Mouse (Mus musculus) ES-E14 (cell line): Measurements from ENCODE around the gene Lancl2. TPM values are rescaled to one million over a fixed set of nuclear protein-coding genes. Genes with fewer than 3 reads are reported as not detected.

Experiments used
- DNase-seq: peaks from one replicate; pipeline ENCODE4 v3.0.0-alpha.2; 2013; ENCODE audit warnings: low read depth, low spot score
- H3K27ac ChIP-seq: 2 replicates; pipeline ENCODE4 v1.5.1; 2012; ENCODE audit warnings: low read depth, mild to moderate bottlenecking, low read length, moderate library complexity, mixed read lengths; ENCODE audit not compliant: poor library complexity, insufficient read depth, severe bottlenecking
- H3K36me3 ChIP-seq: 2 replicates; pipeline ENCODE4 v1.6.1; 2012; ENCODE audit warnings: mild to moderate bottlenecking, low read length, moderate library complexity, mixed read lengths; ENCODE audit not compliant: control insufficient read depth, poor library complexity, insufficient read depth, severe bottlenecking
- H3K4me1 ChIP-seq, 2 experiments: fragments of 150-350 bp in 1 of 2; sonication (generic) in 1 of 2; 2 replicates each; pipeline ENCODE4 v1.6.1; 2012; ENCODE audit warnings: low read length in 2 of 2, mild to moderate bottlenecking in 1 of 2, mixed read lengths in 1 of 2; ENCODE audit not compliant: control insufficient read depth in 2 of 2, insufficient read depth in 2 of 2, poor library complexity in 1 of 2
- H3K4me3 ChIP-seq, 2 experiments: fragments of 150-350 bp in 1 of 2; sonication (generic) in 1 of 2; 2 replicates each; pipeline ENCODE4 v1.5.1; 2012; ENCODE audit warnings: low read length in 2 of 2, low read depth in 1 of 2, mild to moderate bottlenecking in 1 of 2, mixed read lengths in 1 of 2; ENCODE audit not compliant: insufficient read depth in 1 of 2, poor library complexity in 1 of 2, severe bottlenecking in 1 of 2
- H3K9ac ChIP-seq: 2 replicates; pipeline ENCODE4 v1.6.1; 2012; ENCODE audit warnings: low read depth, mild to moderate bottlenecking, low read length, mixed read lengths; ENCODE audit not compliant: poor library complexity, insufficient read depth, severe bottlenecking
- H3K9me3 ChIP-seq: fragments of 150-350 bp; sonication (generic); 2 replicates; pipeline ENCODE4 v1.6.1; 2012; ENCODE audit warnings: low read depth, mild to moderate bottlenecking, low read length; ENCODE audit not compliant: control insufficient read depth, insufficient read depth
- CHD2 ChIP-seq: IDR thresholded peaks from 2 replicates; pipeline ENCODE4 v1.6.1; 2014; ENCODE audit warnings: mild to moderate bottlenecking, low read depth, low read length, inconsistent platforms
- HCFC1 ChIP-seq: IDR thresholded peaks from 2 replicates; pipeline ENCODE4 v1.6.1; 2012; ENCODE audit warnings: low read length, inconsistent platforms, borderline replicate concordance; ENCODE audit not compliant: insufficient read depth
- MAFK ChIP-seq: IDR thresholded peaks from 2 replicates; pipeline ENCODE4 v1.6.1; 2014; ENCODE audit warnings: mild to moderate bottlenecking, low read depth, low read length, inconsistent platforms; ENCODE audit not compliant: insufficient read depth
- ZC3H11A ChIP-seq: IDR thresholded peaks from 2 replicates; pipeline ENCODE4 v1.6.1; 2012; ENCODE audit warnings: low read depth, mild to moderate bottlenecking, inconsistent platforms, low read length, borderline replicate concordance
- ZNF384 ChIP-seq: IDR thresholded peaks from 2 replicates; pipeline ENCODE4 v1.6.1; 2012; ENCODE audit warnings: low read depth, low read length, inconsistent platforms
- in situ Hi-C, 2 experiments: fragments of 600-800 bp; cut with MboI; formaldehyde crosslinking; loops; one replicate each; pipeline ENCODE4 v1.15.1; 2025; ENCODE audit warnings: low sequenced_read_pairs in 2 of 2, inconsistent platforms in 1 of 2; ENCODE audit not compliant: unreplicated experiment in 2 of 2
- total RNA-seq: library from RNA; depleted of rRNA; stranded (reverse); fragments of 300-350 nt; gene quantifications from 2 replicates; pipeline ENCODE4 v1.2.3, GENCODE M21; 2012

Gene Lancl2
- total RNA-seq, 1 experiment, result 13.6 TPM

DNA sequence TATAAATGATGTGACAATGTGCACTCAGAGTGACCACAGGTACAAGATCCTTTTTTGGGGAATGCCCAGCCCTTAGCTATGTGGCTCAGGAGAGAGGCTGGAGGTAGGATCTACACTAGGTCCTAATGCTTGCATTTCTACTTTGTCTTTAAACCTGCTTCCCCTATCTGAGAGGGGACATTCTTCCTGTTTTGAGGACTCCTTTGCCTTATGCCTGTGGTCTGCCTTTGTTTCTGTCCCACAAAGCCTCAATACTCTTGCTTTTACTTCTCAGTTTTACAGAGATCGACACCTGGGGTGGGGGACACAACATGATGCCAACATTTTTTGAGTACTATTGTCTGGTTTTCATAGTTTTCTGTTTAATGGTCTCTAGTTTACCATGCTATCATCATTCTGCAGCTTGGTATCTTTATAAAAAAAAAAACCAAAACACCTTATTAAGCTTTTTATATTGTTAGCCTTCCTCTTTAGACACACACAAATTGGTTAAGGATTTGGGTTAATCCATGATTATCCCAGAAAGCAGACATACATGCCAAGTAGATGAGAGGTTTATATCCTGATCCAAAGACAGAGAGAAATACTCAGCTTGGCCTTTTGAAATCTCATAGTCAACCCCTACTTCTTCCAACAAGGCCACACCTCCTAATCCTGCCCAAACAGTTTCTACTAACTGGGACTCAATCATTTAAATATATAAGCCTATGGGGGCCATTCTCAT, 68.3 kb downstream of the Lancl2 start:
- in situ Hi-C loops, result no loop called here
- no peaks in the 10 kb centered on the region for H3K9me3 ChIP-seq
- H3K4me1 ChIP-seq, result no peaks in the 10 kb centered on the region
- no peaks in the 10 kb centered on the region for H3K36me3 ChIP-seq
- no peak for DNase-seq
- TF ChIP-seq ZC3H11A (no peak), HCFC1 (no peak), MAFK (no peak), CHD2 (no peak), ZNF384 (no peak)
- no peak overlapping the region for H3K4me3 ChIP-seq
- no peak overlapping the region for H3K27ac ChIP-seq
- H3K9ac ChIP-seq, result no peak overlapping the region

DNA sequence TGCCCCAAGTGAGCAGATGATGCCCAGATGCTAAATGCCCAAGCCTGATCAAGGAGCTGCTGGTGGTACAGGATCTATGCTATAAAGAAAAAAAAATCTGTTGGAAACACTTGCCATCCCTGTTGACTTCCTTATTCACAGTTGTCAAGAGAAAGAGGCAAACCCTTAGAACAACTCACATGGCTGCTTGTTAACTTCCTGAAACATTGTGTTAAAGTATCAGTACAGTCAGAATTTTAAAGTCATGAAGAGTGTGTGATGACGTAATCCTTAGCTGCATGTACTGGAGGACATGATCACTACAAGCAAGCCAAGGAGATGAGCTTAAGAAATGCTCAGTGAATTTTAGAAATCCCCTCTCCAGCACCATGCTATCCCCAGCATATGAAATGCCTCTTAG, 71.5 kb downstream of the Lancl2 start:
- H3K9me3 ChIP-seq, result no peaks in the 10 kb centered on the region
- no peak overlapping the region for H3K4me3 ChIP-seq
- in situ Hi-C loops, result no loop called here
- H3K27ac ChIP-seq, result no peak overlapping the region
- DNase-seq, result no peak
- H3K4me1 ChIP-seq, result no peaks in the 10 kb centered on the region
- TF ChIP-seq CHD2 (no peak), MAFK (no peak), HCFC1 (no peak), ZNF384 (no peak), ZC3H11A (no peak)
- no peak overlapping the region for H3K9ac ChIP-seq
- no peaks in the 10 kb centered on the region for H3K36me3 ChIP-seq

DNA sequence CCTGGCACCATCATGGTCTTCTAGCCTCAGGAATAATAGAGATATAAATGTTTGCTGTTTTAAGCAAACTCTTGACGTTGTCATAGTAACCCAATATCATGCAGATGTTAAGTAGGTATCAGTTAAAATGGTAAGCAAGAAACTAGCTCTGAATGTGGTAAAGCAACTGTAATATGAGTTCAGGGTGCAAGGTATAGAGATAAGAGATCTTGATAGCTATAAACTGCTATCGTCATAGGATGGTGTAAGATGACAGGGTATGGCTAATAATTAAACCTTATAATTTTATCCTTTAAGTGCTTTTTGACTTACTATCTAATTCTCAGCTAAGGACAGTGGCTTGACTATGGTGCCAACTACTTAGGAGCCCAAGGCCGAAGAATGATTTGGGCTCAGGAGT, 78.0 kb downstream of the Lancl2 start:
- in situ Hi-C loops, result no loop called here

DNA sequence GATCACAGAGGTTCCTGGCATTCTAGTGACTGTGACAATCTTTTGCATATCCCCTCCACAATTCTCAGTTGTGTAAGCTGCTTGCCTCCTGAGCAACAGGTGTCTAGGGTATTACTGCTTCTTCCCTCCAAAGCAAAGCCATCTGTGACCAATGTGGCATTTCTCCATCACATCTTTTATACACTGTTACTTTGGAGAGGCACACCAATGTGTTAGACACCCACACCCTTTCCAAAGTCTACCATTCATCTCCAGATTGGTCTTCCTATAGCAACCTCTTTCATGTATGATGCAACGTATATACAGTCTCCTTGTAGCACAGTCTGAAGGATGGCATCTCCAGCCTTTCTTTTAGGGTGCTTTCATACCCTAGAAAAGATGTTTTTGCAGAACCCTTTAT, 80.3 kb downstream of the Lancl2 start:
- H3K27ac ChIP-seq, result no peak overlapping the region
- in situ Hi-C loops, result no loop called here
- no peak for DNase-seq

More for the DNA sequence above, 78.0 kb downstream of the Lancl2 start:
- H3K9ac ChIP-seq, result no peak overlapping the region
- no peaks in the 10 kb centered on the region for H3K36me3 ChIP-seq
- no peak overlapping the region for H3K4me3 ChIP-seq
- no peak overlapping the region for H3K27ac ChIP-seq
- no peaks in the 10 kb centered on the region for H3K4me1 ChIP-seq
- H3K9me3 ChIP-seq, result no peaks in the 10 kb centered on the region
- no peak for DNase-seq
- no peak for TF ChIP-seq ZC3H11A
- TF ChIP-seq CHD2, result no peak

DNA sequence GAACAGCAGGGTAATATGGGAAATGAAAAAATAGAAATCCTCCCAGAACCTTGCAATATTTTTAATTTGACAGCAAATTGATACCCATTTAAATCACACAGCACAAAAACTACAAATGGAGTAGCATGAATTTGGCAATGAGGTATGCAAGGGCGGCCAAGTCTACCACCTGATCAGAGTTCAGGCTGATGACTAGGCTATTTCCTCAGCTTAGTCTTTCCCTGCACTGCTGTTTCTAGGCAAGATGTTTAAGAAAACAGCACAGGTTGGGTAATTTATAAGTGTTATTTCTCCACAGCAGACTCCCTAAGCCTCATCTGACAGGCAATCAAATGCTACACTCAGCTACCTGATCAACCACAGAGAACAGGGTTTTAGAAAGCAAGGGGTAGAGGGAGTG, 81.9 kb downstream of the Lancl2 start:
- H3K36me3 ChIP-seq, result no peaks in the 10 kb centered on the region
- in situ Hi-C loops, result no loop called here

More for the DNA sequence above, 80.3 kb downstream of the Lancl2 start:
- TF ChIP-seq ZNF384 (no peak), CHD2 (no peak), HCFC1 (no peak), MAFK (no peak), ZC3H11A (no peak)
- Histone ChIP-seq H3K9ac (no peak overlapping the region), H3K9me3 (no peaks in the 10 kb centered on the region), H3K4me3 (no peak overlapping the region), H3K36me3 (no peaks in the 10 kb centered on the region), H3K4me1 (no peaks in the 10 kb centered on the region)

More for the DNA sequence above, 81.9 kb downstream of the Lancl2 start:
- no peak for DNase-seq
- no peaks in the 10 kb centered on the region for H3K9me3 ChIP-seq
- H3K9ac ChIP-seq, result no peak overlapping the region
- no peaks in the 10 kb centered on the region for H3K4me1 ChIP-seq
- TF ChIP-seq ZC3H11A, result no peak
- no peak overlapping the region for H3K27ac ChIP-seq
- no peak overlapping the region for H3K4me3 ChIP-seq
